Mouse (Mus musculus) neural tube, embryonic 10.5 days (tissue): ENCODE measurements at regions not wholly inside any gene's neighbourhood (a gene's known extent, or its start where the extent isn't known, plus 50 kb on each side); places are given as distances from the start of the nearest gene placed in this dataset.

Experiments
- DNase-seq: peaks from one replicate; pipeline ENCODE4 v3.0.0-alpha.2; 2017; ENCODE audit warnings: low spot score; ENCODE audit errors: extremely low spot score

DNA sequence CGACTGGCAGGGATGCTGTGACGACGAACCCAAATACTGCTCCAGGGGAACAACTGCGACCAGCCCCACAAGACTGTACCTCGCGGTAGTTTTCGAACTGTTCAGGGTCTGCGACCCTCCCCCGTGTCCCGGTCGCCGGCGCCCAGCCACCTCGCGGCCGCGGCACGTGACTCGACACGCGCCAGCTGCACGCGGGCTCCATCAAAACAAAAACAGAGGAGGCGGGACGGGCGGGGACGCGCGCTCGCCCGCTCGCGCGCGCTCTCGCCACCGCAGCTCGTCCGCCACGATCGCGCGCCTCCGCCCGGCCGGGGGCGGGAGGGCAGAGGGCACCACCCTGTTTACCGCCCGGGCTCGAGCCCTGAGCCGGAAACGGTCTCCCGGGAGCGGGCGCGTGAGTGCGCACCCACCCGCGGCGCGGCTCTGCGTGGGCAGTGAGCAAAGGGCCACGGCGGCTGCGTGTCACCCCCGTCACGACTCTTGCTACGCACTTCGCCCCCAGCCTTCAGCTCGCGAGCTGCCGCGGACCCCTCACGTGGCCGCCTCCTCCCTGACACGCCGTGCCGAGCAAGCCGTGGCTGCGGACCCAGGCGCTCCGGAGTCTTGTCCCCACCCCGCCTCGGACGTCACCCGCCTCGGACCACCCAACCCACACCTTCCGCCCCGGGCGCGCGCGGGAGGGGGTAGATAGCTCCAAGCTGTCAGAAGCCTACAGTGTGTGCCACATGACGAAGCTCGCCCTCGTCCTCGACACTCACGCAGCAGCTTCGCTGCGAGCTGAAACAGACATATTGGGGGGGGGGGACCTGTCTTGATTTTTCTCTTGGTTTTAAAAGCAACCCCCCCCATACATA lies 182.1 kb upstream of the Mkln1 start:
- peak; percentile 69 for DNase-seq

DNA sequence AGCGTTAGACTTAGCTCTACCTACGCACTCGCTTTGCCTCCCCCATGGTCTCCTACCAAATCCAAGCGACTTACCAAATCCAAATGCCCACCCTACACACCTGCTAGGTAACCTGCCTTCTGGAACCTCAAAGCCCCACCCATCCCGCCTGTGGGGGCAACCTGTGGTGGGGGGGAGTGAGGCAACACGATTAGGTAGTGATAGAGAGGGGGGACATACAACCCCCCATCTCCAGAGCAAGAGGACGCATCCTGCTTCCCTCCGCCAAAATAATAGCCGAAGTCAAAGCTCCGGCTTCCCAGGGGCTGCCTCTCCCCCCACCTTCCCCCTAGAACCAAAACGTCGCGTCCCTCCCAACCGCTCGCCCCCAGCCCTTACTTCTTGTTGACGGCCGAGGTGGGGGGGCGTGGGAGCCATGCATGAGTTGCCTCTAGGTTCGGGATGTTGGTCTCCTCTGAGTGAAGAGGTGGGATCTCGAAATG lies 181.4 kb upstream of the Mkln1 start:
- no peak for DNase-seq

DNA sequence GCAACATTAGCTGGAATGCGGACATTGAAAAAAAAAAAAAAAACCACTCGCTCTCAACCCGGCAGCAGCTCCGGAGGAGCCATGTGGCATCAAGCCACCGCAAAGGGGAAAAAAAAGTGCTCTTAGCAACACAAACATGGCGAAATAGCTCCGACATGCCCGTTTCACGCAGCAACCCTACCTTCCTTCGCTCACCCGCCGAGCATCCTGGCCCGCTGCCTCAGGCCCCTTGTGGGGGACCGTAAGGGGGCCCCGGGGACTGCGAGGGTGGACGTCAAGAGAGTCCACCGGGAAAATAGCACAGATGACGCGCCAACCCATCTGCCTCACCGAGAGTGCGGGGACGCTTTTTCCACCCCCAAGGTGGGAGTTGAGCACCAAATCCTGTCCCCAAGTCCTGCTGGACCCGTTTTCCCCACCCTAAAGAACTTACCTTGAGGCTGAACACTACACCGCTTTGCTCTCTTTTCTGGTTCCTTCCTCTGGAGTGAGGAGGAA lies 180.8 kb upstream of the Mkln1 start:
- peak; percentile 73 for DNase-seq

DNA sequence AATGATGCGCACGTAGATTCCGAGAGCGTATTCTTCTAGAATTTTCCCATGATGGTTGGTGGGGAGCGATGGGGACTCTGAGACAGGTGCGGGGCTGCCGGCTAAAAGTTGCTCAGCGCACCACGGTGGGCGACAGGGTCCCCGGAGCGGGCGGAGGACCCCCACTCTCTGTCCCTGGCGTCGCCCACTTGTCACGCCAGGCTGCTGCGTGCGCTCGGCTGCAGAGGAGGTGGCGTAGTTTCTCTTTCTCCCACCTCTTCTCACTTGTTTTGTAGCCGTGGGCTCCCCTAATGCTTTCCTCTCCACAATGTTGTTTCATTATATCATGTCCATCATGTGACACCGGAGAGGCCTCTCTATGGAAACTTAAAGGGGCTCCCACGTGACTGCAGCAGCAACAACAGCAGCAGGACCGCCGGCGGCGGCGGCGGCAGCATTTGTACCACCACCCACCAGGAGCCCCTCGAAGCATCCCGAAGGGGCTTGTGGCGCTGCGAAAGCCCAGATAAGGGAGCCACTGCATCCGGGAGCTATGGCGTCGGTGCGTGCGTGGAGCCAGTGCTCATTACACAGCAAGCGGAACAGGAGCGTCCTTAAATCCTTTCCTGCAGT lies 180.3 kb upstream of the Mkln1 start:
- DNase-seq = peak; percentile 67

DNA sequence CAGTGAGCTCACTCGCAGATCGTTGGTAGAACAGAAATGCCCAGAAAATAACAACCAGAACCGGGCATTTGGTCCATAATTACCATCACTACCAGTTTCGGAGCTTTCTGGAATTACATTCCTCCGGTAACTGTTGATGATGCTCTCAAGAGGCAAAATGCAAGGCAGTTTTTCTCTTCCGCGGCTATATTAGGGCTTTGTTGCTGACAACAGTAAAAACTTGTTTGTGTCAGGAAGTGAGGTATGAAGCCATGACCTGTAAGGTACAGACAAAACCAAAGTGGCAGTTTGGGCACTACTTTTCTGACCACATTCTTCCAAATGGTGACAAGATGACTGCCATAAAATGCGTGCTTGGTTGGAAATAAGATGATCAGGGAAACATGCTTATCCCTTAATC lies 179.7 kb upstream of the Mkln1 start:
- DNase-seq = peak; percentile 26

DNA sequence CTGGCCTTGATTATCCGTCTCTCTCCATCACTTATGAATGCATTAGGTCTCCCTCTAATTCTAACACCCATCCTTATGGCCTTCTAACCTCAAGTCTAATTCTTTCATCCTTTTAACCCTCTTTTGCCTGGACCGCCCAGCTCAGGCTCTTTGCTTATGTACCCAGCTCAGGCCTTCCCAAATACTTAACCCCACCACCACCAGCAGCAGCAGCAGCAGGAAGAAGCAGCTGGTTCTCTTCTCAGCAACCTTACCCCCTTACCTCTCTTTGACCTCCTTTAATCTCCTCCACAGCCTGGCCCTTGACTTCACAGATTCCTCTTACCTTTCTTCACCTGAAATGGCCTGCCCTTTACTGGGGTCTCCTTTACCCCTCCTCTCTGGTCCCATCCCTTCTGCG lies 178.8 kb upstream of the Mkln1 start:
- no peak for DNase-seq

DNA sequence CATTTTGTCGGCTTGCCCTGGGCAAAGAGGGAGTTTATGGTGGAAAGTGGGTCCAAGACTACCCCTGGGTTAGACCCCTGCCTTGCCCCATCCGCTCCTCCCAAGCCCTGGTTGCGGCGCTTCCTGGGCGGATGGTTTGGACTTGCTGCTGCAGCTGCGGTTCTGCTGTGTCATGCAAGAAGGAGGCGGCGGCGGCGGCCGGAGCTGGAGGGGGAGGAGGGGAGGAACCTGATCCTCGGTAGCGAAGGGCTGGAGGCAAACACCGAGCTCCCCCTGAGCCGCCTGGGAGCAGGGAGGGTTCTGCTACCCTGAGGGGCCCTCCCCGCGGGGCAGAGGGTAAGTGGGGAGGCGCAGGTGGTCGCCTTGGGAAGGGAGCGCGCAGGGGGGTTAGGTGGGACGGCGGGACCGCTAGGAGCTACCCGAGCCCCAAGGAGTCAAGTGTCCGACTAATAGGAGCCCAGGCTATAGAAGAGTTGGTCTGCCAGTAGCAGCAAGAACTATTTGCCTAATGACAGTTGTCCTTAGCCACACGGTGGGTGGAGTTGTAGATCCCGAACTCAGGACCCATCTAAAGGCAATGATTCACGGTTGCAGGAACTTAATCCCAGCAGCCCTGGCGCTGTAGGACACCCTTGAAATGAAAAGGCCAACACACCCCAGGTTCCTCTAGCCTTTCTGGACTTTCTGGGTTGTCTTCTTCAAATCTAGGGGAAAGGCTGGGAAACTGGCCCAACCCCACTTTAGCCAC lies 178.2 kb upstream of the Mkln1 start:
- DNase-seq = peak; percentile 75

DNA sequence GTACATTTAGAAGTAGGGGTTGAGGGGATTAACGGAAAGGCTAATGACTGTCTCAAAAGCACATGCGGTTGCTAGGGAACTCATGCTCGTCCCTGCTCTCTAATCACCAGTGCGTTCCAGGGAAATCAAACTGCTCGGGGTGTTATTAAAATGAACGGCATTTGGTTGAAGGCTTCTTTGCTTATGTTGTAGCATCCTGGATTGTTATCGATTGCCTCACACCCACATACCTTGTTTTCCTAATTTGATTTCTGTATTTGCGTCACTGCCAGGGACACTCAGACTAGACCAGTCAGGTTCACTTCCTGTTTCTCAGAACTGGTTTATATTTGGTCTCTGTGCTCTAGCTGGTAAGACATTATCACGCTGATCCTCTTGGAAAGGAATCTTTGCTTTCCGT lies 177.0 kb upstream of the Mkln1 start:
- no peak for DNase-seq

DNA sequence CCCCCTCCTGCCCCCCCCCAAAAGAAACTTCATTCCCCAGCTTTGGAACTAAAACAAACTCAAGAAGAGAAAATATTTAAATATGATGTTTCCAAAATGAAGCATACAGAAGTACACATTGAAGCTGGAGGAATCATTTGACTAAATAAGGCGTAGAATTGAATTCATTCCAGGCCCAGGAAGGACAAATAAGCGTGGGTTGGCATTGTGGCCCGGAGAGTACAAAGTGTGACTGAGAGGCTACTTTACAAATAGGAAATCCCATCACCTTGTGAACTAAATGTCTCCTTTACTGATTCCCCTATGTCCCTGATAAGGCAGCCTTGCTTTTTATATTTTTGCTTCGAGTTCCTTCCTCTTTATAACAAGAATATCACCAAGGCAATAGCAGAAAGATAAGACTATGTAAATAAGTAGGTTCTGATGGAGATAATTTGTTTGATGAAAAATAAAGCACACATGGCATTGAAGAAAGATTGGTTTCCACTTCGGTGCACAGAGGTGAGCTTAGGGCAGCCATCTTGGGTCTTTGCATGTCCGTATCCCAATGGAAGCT lies 176.4 kb upstream of the Mkln1 start:
- DNase-seq = no peak

DNA sequence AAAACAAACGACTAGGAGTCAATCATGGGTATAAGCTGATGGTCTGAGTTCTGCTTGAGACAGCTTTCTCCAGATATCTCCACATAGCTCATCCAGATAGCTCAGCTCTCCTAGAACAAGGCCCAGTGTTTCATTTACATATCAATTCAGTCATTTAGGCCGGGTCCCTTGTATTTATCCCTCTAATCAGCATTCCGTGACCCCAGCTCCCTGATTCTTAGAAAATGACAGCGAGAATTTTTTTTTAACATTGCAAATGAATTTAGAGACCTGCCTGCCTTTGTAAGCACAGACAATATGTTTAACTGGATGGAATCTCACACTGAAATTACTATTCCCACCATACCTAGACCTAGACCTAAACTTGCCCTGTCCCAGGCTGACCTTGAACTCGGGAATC lies 171.1 kb upstream of the Mkln1 start:
- DNase-seq = no peak

DNA sequence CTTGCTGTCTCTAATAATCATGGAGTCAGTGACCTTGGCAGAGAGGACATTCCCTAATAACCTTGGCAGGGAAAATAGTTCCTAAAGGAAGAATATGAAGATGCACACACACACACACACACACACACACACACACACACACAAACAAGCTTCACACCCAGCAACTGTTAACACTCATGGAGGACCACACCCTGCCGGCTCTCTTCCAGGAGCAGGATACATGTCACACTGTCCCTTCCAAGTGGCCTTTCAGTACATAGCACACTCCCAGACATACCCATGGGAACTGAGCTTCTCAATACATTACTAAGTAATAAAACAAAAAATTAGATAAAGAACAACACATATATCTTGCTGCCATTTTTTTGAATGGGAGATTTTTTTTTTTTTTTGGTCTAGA lies 170.5 kb upstream of the Mkln1 start:
- DNase-seq = no peak

DNA sequence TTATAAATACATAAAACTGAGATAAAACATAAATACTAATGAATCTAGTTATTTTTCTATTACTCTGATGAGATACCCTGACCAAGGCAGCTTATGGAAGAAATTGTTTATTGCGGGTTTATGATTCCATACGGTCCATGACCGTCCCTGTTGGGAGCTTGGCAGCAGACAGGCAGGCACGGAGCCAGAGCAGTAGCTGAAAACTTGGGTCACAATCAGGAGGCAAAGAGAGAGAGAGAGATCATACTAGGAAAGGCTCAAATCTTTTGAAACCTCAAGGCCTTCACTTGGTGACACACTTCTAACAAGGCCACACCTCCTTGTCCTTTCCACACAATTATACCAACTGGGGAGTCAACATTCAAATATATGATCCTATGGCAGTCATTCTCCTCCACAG lies 166.7 kb upstream of the Mkln1 start:
- DNase-seq = no peak

DNA sequence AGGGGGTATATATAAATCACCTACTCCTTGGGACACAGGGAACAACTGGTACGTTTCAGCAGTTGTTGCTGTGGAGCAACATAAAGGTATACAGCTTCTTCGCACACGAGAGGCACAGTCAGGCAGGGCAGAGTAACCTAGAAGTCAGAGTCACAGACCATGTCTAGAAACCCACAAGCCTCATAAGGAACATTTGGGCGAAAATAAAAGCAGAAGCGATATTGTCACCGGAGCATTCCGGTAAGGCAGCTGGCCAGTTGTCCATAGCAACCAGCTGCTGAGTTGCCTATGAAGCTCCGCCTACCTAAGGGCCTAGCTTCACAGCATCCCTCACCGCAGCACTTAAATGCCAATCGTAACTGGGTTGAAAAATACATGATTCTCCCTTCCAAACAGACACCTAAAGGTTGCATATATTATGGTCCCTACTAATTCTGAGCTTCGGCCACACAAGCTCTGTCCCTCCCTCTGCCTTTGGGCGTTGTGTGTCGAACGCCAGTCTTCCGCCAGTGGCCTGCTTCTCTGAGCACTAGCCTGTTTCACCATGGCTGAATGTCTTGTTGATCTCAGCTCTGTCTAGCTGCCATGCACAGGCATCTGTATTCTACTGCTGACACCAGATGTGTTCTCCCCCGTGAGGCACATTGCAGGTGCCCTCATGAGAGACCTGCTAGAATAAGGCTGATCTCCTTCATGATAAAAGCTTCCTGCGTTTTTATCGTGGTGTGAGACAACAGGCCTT lies 165.1 kb upstream of the Mkln1 start:
- peak; percentile 13 for DNase-seq

DNA sequence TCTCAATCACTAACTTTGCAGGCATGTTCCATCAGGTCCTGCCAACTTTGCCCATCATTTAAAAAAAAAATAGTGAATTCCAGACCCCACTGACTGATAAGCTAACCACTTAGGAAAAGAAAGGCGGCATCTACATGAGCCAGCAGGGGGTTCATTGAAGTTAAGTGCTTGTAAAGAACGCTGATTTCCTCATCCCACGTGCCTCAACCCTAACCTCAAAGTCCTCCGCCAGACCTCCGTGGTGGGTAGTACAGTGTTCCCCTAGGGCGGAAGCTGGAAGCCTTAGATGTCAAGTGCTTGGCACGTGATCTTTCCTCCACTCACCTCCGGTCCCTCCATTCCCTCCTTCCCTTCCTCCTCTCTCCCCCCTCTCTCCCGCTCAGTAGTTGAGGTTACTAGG lies 158.5 kb upstream of the Mkln1 start:
- no peak for DNase-seq

DNA sequence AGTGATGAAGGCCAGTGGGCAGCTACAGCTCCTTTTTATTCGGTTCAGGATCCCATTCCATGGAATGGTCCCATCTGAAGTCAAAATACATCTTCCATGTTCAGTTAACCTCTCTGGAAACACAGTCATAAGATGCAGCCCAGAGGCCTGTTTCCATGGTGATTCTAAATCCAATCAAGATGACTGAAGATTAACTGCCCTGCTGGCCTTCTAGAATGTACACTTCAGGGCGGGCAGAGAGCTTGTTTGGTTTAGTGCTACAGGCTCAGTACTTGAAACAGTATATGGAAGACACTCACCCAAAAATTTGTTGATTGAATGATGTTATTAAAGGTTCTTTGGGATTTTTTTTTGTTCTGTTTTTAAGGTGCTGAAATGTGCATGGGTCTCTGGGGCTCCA lies 148.0 kb upstream of the Mkln1 start:
- no peak for DNase-seq

DNA sequence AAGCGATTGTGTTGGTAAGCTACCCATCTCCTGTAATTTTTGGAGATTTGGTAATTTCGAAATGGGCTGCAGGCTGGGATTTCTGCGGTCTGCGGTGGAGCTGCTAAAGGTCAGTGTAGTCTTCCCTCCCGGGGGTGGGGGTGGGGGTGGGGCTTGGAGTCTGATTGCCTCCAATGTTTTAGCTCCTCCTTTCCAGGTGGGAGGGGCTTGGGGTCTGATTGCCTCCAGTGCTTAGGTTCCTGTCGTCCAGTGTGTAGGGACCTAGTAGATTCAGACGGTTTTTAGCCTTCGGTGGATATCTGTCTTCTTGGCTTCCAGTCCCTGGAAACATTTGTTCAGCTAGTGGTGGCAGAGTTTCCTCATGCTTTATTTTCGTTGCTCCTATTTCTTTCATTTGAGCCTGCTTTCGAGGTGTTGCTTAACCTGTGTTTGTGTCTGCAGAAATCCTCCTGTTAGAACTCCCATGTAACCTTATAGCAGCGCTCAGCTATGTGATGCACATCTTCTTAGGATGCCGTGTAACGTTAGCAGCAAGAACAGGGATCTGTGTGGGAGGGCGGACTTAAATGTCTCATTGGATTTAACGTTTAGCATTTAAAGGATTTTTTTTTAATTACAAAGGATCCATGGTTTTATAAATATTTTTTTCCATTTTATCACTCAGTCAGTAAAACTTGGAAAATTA lies 145.1 kb upstream of the Mkln1 start:
- peak; percentile 17 for DNase-seq

DNA sequence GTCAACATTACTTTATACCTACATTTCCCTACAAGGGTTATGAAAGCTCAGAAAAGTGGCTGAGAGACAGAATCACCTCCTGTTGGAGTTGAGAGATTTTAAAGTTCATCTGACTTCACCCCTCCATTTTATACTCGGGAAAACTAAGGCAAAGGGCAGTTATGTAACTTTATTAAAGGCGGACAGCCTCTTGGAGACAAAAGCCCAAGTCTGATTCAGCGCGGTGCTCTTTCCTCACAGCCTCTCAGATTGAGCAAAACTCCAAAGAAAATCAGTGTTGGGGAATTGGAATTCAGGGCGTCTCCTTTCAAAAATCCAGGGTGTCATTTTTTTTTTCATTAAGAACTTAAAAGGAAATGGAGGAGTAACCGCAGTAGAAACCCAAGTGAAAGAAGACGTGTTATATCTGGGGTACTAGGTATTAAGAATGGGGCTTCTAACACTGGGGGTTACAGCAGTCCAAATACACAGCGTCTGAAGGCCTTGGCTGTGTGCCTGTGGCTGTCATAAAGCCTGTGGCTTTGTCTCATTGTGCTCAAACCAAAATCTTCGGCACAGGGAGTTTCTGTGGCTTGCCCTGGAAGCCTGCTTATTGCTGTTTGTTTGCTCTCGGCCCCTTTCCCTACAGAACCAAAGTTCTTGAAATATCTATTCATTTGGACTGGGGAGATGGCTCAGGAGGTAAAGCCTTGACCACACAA lies 137.7 kb upstream of the Mkln1 start:
- no peak for DNase-seq

DNA sequence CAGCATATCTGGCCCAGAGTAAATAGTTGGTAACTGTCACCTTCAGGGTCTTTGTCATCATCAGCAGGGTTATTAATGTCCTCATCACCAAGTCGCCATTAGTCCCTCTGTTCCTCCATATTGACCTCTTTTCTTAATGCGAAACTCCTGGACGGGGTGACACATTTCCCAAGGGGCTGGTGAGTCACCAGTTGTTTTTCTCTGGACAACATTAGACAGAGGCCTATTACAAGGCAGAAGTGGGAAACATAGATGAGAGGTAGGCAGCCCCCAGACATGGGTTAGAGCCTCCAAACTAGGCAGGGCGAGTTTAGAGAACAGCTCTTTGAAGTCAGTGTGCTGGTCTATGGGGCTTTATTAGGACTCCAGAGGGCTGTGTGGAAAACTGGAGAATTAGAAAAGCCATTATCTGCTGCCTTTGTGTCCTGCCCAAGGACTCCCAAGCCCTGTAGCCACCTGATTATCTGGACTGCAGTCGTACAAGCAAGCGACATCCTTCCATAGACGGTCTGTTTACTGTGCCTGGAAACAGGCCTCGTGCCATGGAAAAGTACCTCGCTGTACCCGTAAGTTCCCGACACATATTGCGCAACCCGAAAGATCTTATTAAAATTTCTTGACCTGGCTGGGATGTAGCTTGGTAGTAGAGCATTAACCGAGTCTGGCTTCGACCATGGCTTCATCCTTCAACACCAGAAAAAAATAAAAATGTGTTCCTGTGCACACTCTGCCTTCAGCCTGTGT lies 136.6 kb upstream of the Mkln1 start:
- DNase-seq = no peak

DNA sequence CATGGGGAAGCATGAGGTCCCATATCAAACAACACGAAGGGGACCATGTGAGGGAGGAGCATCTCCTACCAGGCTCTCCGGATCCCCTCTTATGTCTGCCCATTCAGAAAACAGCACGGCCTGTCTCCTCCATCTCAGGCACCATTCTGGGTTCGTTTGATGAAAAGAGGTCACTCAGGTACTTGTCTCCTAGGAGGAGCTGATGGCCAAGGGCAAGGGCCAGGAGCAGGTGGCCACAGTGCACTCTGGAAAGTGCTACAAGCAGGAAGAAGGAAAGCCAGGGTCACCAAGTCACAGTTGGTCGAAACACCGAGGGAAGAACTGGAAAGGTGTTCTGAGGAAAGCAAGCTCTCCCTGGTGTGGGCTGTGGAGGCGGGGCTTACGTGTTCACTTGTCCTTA lies 135.9 kb upstream of the Mkln1 start:
- no peak for DNase-seq
